11 mouse cellular contexts compared by ENCODE assay signal in genomic region chr13:35686273-35686672, GRCm38 (mm10). TPM values are rescaled to one million over a fixed set of nuclear protein-coding genes. Genes with fewer than 3 reads are reported as not detected.
A peak's percentile ranks its signal among the peaks of the same experiment; 100 is the strongest.
DNase-seq lines count a peak whose midpoint lies in the region; ATAC-seq and TF ChIP-seq lines count a peak whose summit lies in the region.
"Had no signal": no experiment of that assay in that cellular context is flagged by ENCODE, and none has a peak within 500 bp of the region (broad histone marks: within the 10 kb centered on the region; RNA-seq: fewer than 3 reads in every experiment).

No protein-coding gene starts in this region.

- H3K4me2 ChIP-seq in lung, embryonic 14.5 days = no peak overlapping the region
- H3K4me2 ChIP-seq: limb, embryonic 12.5 days had no signal

- H3K4me1 ChIP-seq in heart, embryonic 10.5 days = 0 out of 2 replicates have a peak, but pooled peaks cover 7% of the 10 kb centered on the region
- H3K4me1 ChIP-seq in lung, embryonic 14.5 days (ENCODE audit: insufficient read depth) = no peaks in the 10 kb centered on the region
- H3K4me1 ChIP-seq: embryonic facial prominence, embryonic 10.5 days; limb, embryonic 12.5 days had no signal

- no peak overlapping the region for H3K27ac ChIP-seq in heart, embryonic 10.5 days
- H3K27ac ChIP-seq in lung, embryonic 14.5 days (ENCODE audit: low read depth) = no peak overlapping the region
- H3K27ac ChIP-seq: embryonic facial prominence, embryonic 10.5 days; limb, embryonic 12.5 days had no signal

- DNase-seq in heart, adult 11 months = peak; percentile 90
- DNase-seq in heart, embryonic 10.5 days (ENCODE audit: low spot score) = no peak
- DNase-seq in lung, embryonic 14.5 days = peak; percentile 77
- no peak for DNase-seq in lung, postnatal 36 days
- peak; percentile 39 for DNase-seq in adrenal gland, adult 8-10 months
- DNase-seq in gonadal fat pad, adult 2 months (ENCODE audit: low read depth) = peak; percentile 49
- no peak for DNase-seq in gastrocnemius, postnatal 10 days
- DNase-seq: spleen, adult 18-20 months had no signal

- H3K4me3 ChIP-seq in heart, embryonic 10.5 days = no peak overlapping the region
- no peak overlapping the region for H3K4me3 ChIP-seq in lung, embryonic 14.5 days (ENCODE audit: low read depth, low read length)
- H3K4me3 ChIP-seq: embryonic facial prominence, embryonic 10.5 days; limb, embryonic 12.5 days had no signal

- 75% methylated on average over 8 of the region's 8 CpGs for WGBS in heart, embryonic 10.5 days
- WGBS in lung, embryonic 14.5 days = 50% methylated on average over 8 of the region's 8 CpGs

- no peak for TF ChIP-seq CTCF in lung, embryonic 14.5 days (IDR thresholded peaks at IDR 0.05; ENCODE audit: low read depth)

- peak; percentile 65; the same call in 1 of the 2 replicates for ATAC-seq in lung, embryonic 14.5 days (ENCODE audit: insufficient read depth)
- ATAC-seq: forebrain, embryonic 14.5 days had no signal

- no peaks in the 10 kb centered on the region for H3K9me3 ChIP-seq in heart, embryonic 10.5 days
- H3K9me3 ChIP-seq in lung, embryonic 14.5 days (ENCODE audit: low read depth, low read length) = no peaks in the 10 kb centered on the region
- H3K9me3 ChIP-seq: embryonic facial prominence, embryonic 10.5 days; limb, embryonic 12.5 days had no signal

- H3K36me3 ChIP-seq in heart, embryonic 10.5 days = no peaks in the 10 kb centered on the region
- H3K36me3 ChIP-seq in lung, embryonic 14.5 days (ENCODE audit: insufficient read depth) = no peaks in the 10 kb centered on the region
- H3K36me3 ChIP-seq: embryonic facial prominence, embryonic 10.5 days; limb, embryonic 12.5 days had no signal

- no peak overlapping the region for H3K9ac ChIP-seq in lung, embryonic 14.5 days
- H3K9ac ChIP-seq: limb, embryonic 12.5 days had no signal

- H3K27me3 ChIP-seq in heart, embryonic 10.5 days (ENCODE audit: insufficient read depth, poor library complexity, severe bottlenecking) = no peaks in the 10 kb centered on the region
- H3K27me3 ChIP-seq in lung, embryonic 14.5 days (ENCODE audit: insufficient read depth, low read length) = no peaks in the 10 kb centered on the region
- H3K27me3 ChIP-seq: limb, embryonic 12.5 days had no signal

RNA-seq across cellular contexts. Expression of gene Cdyl, which starts 26.6 kb away (rescaled TPM):
- 14.6 and 15.7 TPM in 2 replicates for polyA plus RNA-seq in heart, embryonic 10.5 days (2016; fragmentation: Nextera tagmentation; extraction: Ambion mirVana)
- 24.1 and 25.1 TPM in 2 replicates for polyA plus RNA-seq in lung, embryonic 14.5 days (2014; fragmentation: Nextera tagmentation; extraction: Ambion mirVana)
- total RNA-seq in adrenal gland, adult 8-10 months (2022) = 10 to 100 TPM; 17.2 to 24.1 (median 21.4) TPM
- 6.2 and 8.8 TPM in 2 replicates for polyA plus RNA-seq in gonadal fat pad, adult 2 months (2012; rRNA removed)
- total RNA-seq in gastrocnemius, postnatal 10 days (2021) = 10 to 100 TPM in 1 of 2 experiments, 1 to 10 TPM in 1; 8.8 to 17.6 TPM

Comparison
In these comparisons a context has a peak if more than half of its experiments do, and no peak if none do; other contexts are left out.
1. DNase-seq: peak in heart, adult 11 months (single experiment), lung, embryonic 14.5 days (single experiment), adrenal gland, adult 8-10 months (single experiment) and gonadal fat pad, adult 2 months (single experiment); none in heart, embryonic 10.5 days (single experiment), lung, postnatal 36 days (single experiment) and gastrocnemius, postnatal 10 days (single experiment).